Comparison of ENCODE assay signal across 16 mouse cellular contexts in genomic region chr17:11271876-11272275, GRCm38 (mm10).
DNase-seq lines count a peak whose midpoint lies in the region; ATAC-seq lines count a peak whose summit lies in the region.
"Had no signal": no experiment of that assay in that cellular context is flagged by ENCODE, and none has a peak within 500 bp of the region (broad histone marks: within the 10 kb centered on the region; RNA-seq: fewer than 3 reads in every experiment).

No protein-coding gene starts in this region.

- DNase-seq in forebrain, embryonic 14.5 days (ENCODE audit: low spot score) = peak; percentile 37
- no peak for DNase-seq in forebrain, embryonic 10.5 days (ENCODE audit: extremely low spot score, low spot score)
- DNase-seq in right cerebral cortex, adult 18-20 months = peak; percentile 53
- no peak for DNase-seq in right cerebral cortex, postnatal 4 days
- peak; percentile 41 to 54 for DNase-seq in left cerebral cortex, postnatal 14 days (ENCODE audit: low spot score in 2 of 2)
- no peak for DNase-seq in kidney, postnatal 14 days
- DNase-seq in B cell, adult 2 months = no peak
- DNase-seq: cerebellum, adult 9-10 months; gastrocnemius, adult 2 months; heart, postnatal 36 days; liver, embryonic 13.5 days; lung, postnatal 10 days had no signal

- H3K4me3 ChIP-seq in forebrain, embryonic 14.5 days (ENCODE audit: low read depth, low read length) = no peak overlapping the region
- H3K4me3 ChIP-seq in forebrain, embryonic 10.5 days = no peak overlapping the region
- H3K4me3 ChIP-seq: erythroblast, embryonic 14.5 days; gastrocnemius, adult 2 months; liver, embryonic 13.5 days; myocyte had no signal

- no peaks in the 10 kb centered on the region for H3K36me3 ChIP-seq in forebrain, embryonic 14.5 days (ENCODE audit: control insufficient read depth, insufficient read depth, low read length)
- no peaks in the 10 kb centered on the region for H3K36me3 ChIP-seq in forebrain, embryonic 10.5 days (replicated peaks)
- H3K36me3 ChIP-seq: G1E; liver, embryonic 13.5 days had no signal

- H3K9me3 ChIP-seq in forebrain, embryonic 14.5 days (replicated peaks; ENCODE audit: control insufficient read depth, low read length) = no peaks in the 10 kb centered on the region
- no peaks in the 10 kb centered on the region for H3K9me3 ChIP-seq in forebrain, embryonic 10.5 days
- H3K9me3 ChIP-seq: G1E; liver, embryonic 13.5 days had no signal

- H3K27ac ChIP-seq in forebrain, embryonic 14.5 days (ENCODE audit: low read depth, low read length) = no peak overlapping the region
- no peak overlapping the region for H3K27ac ChIP-seq in forebrain, embryonic 10.5 days
- H3K27ac ChIP-seq: gastrocnemius, adult 2 months; liver, embryonic 13.5 days had no signal

- intact Hi-C loops in left cerebral cortex, postnatal 14 days (cut with DNase I) = no loop called here

- no peak for ATAC-seq in forebrain, embryonic 14.5 days
- no peak for ATAC-seq in activated CD4-positive, CD25-positive, alpha-beta regulatory T cell, adult 4 months

- no peaks in the 10 kb centered on the region for H3K4me1 ChIP-seq in forebrain, embryonic 14.5 days (ENCODE audit: control insufficient read depth, insufficient read depth, low read length)
- H3K4me1 ChIP-seq in forebrain, embryonic 10.5 days = no peaks in the 10 kb centered on the region
- H3K4me1 ChIP-seq: liver, embryonic 13.5 days had no signal

- no peaks in the 10 kb centered on the region for H3K27me3 ChIP-seq in forebrain, embryonic 14.5 days (replicated peaks; ENCODE audit: control insufficient read depth, insufficient read depth, low read length)
- no peaks in the 10 kb centered on the region for H3K27me3 ChIP-seq in forebrain, embryonic 10.5 days (ENCODE audit: poor library complexity, severe bottlenecking)
- H3K27me3 ChIP-seq: liver, embryonic 13.5 days had no signal

- no peak overlapping the region for H3K4me2 ChIP-seq in forebrain, embryonic 14.5 days (ENCODE audit: low read length)
- H3K4me2 ChIP-seq: liver, embryonic 13.5 days had no signal

- no peak overlapping the region for H3K9ac ChIP-seq in forebrain, embryonic 14.5 days (ENCODE audit: low read length)
- H3K9ac ChIP-seq: liver, embryonic 13.5 days had no signal

Comparison
In these comparisons a context has a peak if more than half of its experiments do, and no peak if none do; other contexts are left out.
1. DNase-seq: peak in forebrain, embryonic 14.5 days (single experiment), right cerebral cortex, adult 18-20 months (single experiment) and left cerebral cortex, postnatal 14 days (2 of 2); none in forebrain, embryonic 10.5 days (single experiment), right cerebral cortex, postnatal 4 days (single experiment), kidney, postnatal 14 days (single experiment) and B cell, adult 2 months (0 of 2).